Mouse (Mus musculus) cerebellum, adult 9-10 months (tissue): ENCODE data around the gene Hist2h2bb.

ENCODE experiments used
- DNase-seq: peaks from one replicate; pipeline ENCODE4 v3.0.0; 2022

The Hist2h2bb gene

DNA sequence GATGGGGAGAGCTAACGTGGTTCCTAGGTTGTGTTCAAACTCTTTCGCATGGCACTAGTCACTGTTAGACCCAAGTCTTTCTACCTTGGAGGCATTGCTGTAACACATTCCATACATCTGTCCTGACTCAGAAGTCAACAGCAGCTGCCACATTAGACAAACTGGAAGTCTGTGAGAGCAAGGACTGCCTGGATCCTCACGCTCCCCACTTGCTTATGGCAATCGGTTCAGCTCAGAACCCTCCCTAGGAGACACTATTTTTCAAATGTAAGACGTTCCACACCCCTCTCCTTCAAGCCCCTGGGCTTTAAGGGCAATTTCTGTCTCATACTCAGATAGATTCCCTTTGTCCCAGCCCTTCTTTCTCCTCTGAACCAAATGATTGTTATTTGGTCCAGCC is 32.5 kb downstream of the Hist2h2bb start:
- no peak for DNase-seq

- DNase-seq = no peak
These were observed 37.0 kb downstream of the Hist2h2bb start for GRCm38 (mm10) chr3:96306506-96306905.

DNA sequence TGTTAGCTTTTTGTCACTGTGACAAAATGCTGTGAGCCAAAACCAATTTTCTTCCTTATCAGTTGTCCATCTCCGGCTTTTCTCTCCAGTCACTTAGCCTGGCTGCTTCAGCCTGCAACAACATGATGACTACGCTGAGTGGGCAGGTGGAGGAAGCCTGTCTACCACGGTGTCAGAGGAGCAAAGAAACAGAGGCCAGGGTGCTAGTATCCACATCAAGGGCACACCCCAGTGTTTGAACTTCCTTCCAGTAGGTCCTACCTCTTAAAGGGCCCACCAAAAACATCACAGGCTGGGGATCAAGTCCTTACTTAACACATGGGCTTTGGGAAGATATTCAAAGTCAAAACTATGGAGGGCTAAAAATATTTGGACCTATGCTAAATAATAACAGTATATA is 39.9 kb downstream of the Hist2h2bb start:
- DNase-seq = no peak

- DNase-seq = no peak
These were observed 43.0 kb downstream of the Hist2h2bb start for GRCm38 (mm10) chr3:96312341-96313098.
